In the genomic region with DNA sequence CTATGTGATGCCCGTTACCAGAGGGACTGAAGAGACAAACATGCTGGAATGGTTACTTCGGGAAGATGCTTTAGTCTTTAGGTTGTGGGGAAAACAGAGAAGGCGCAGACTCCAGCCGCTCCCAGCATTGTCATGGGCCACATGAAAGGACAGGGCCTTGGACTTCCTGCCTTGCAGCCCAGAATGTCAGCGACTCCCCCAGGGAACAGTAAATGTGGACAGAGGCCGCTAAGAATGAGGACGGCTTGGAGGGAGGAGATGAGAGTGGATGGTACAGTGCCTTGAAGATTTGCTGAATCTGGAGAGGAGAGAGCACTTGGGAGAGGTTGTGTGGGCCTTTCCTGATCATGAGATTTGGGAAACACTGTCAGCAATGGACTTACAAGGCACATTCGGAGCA, we compare ENCODE assay signal across 19 mouse cellular contexts.
DNase-seq lines count a peak whose midpoint lies in the region; ATAC-seq and TF ChIP-seq lines count a peak whose summit lies in the region.
"Had no signal": no experiment of that assay in that cellular context is flagged by ENCODE, and none has a peak within 500 bp of the region (broad histone marks: within the 10 kb centered on the region; RNA-seq: fewer than 3 reads in every experiment).

No protein-coding gene starts in this region.

- ATAC-seq in heart, embryonic 16.5 days (replicated peaks; ENCODE audit: extremely low read depth, insufficient read depth, low FRiP score): no peak; the same call in 1 of the 2 replicates
- no peak for ATAC-seq in stomach, embryonic 16.5 days (ENCODE audit: insufficient read depth, low FRiP score)
- ATAC-seq: lung, postnatal 0 days had no signal

- peak; percentile 14 for DNase-seq in gastrocnemius, adult 2 months
- no peak for DNase-seq in gastrocnemius, adult 8-10 months (ENCODE audit: low spot score in 2 of 2)
- no peak for DNase-seq in heart, postnatal 4 days
- DNase-seq in kidney, postnatal 14 days: peak; percentile 11
- DNase-seq in kidney, adult 8-10 months: no peak
- no peak for DNase-seq in left cerebral cortex, adult 8-10 months (ENCODE audit: low spot score in 2 of 2)
- DNase-seq: adrenal gland, postnatal 10 days; cerebellum, adult 8-10 months; cerebellum, postnatal 36 days; embryo, embryonic 11 days; right cerebral cortex, postnatal 4 days had no signal

- H3K4me2 ChIP-seq in heart, embryonic 16.5 days (ENCODE audit: low read depth, low read length): no peak overlapping the region
- no peak overlapping the region for H3K4me2 ChIP-seq in stomach, embryonic 16.5 days (ENCODE audit: low read depth, low read length)
- H3K4me2 ChIP-seq: embryonic facial prominence, embryonic 13.5 days; forebrain, embryonic 12.5 days; hindbrain, embryonic 15.5 days had no signal

- no peaks in the 10 kb centered on the region for H3K4me1 ChIP-seq in heart, embryonic 16.5 days (ENCODE audit: control insufficient read depth, insufficient read depth, low read length)
- peaks cover 14% of the 10 kb centered on the region for H3K4me1 ChIP-seq in stomach, embryonic 16.5 days (ENCODE audit: control insufficient read depth, insufficient read depth, low read length)
- H3K4me1 ChIP-seq: hindbrain, embryonic 15.5 days had no signal

- intact Hi-C loops in gastrocnemius, adult 2 months (cut with DNase I): no loop called here

- WGBS in heart, embryonic 16.5 days: 66% methylated on average over 8 of the region's 8 CpGs
- 65% methylated on average over 8 of the region's 8 CpGs for WGBS in stomach, embryonic 16.5 days

- no peak overlapping the region for H3K27ac ChIP-seq in gastrocnemius, adult 2 months
- H3K27ac ChIP-seq in heart, embryonic 16.5 days (ENCODE audit: low read length): peak overlapping the region; percentile 19
- peak overlapping the region; percentile 85 for H3K27ac ChIP-seq in stomach, embryonic 16.5 days (ENCODE audit: low read length)
- H3K27ac ChIP-seq: embryonic facial prominence, embryonic 13.5 days; forebrain, embryonic 12.5 days; hindbrain, embryonic 15.5 days; macrophage had no signal

- TF ChIP-seq CTCF in gastrocnemius, adult 2 months (IDR thresholded peaks at IDR 0.05): no peak

- H3K4me3 ChIP-seq in gastrocnemius, adult 2 months: no peak overlapping the region
- no peak overlapping the region for H3K4me3 ChIP-seq in heart, embryonic 16.5 days (ENCODE audit: low read length)
- no peak overlapping the region for H3K4me3 ChIP-seq in stomach, embryonic 16.5 days (replicated peaks; ENCODE audit: low read length)
- H3K4me3 ChIP-seq: embryonic facial prominence, embryonic 13.5 days; erythroblast, embryonic 14.5 days; forebrain, embryonic 12.5 days; hindbrain, embryonic 15.5 days had no signal

- H3K27me3 ChIP-seq in heart, embryonic 16.5 days (ENCODE audit: control insufficient read depth, insufficient read depth, low read length): no peaks in the 10 kb centered on the region
- no peaks in the 10 kb centered on the region for H3K27me3 ChIP-seq in stomach, embryonic 16.5 days (ENCODE audit: control insufficient read depth, insufficient read depth, low read length)
- H3K27me3 ChIP-seq: embryonic facial prominence, embryonic 13.5 days; forebrain, embryonic 12.5 days; hindbrain, embryonic 15.5 days had no signal

- no peaks in the 10 kb centered on the region for H3K9me3 ChIP-seq in heart, embryonic 16.5 days (replicated peaks; ENCODE audit: control insufficient read depth, low read length)
- H3K9me3 ChIP-seq in stomach, embryonic 16.5 days (replicated peaks; ENCODE audit: control insufficient read depth, low read length): no peaks in the 10 kb centered on the region
- H3K9me3 ChIP-seq: embryonic facial prominence, embryonic 13.5 days; forebrain, embryonic 12.5 days; hindbrain, embryonic 15.5 days had no signal

- no peak overlapping the region for H3K9ac ChIP-seq in heart, embryonic 16.5 days (ENCODE audit: low read length)
- H3K9ac ChIP-seq in stomach, embryonic 16.5 days (ENCODE audit: low read length): peak overlapping the region; percentile 31
- H3K9ac ChIP-seq: embryonic facial prominence, embryonic 13.5 days; forebrain, embryonic 12.5 days; hindbrain, embryonic 15.5 days had no signal

- H3K36me3 ChIP-seq in heart, embryonic 16.5 days (ENCODE audit: control insufficient read depth, insufficient read depth): no peaks in the 10 kb centered on the region
- H3K36me3 ChIP-seq in stomach, embryonic 16.5 days (ENCODE audit: control insufficient read depth, insufficient read depth, low read length): no peaks in the 10 kb centered on the region
- H3K36me3 ChIP-seq: embryonic facial prominence, embryonic 13.5 days; forebrain, embryonic 12.5 days; hindbrain, embryonic 15.5 days had no signal

Comparison
In these comparisons a context has a peak if more than half of its experiments do, and no peak if none do; other contexts are left out.
1. DNase-seq: peak in gastrocnemius, adult 2 months (single experiment) and kidney, postnatal 14 days (single experiment); none in gastrocnemius, adult 8-10 months (0 of 2), heart, postnatal 4 days (single experiment), kidney, adult 8-10 months (0 of 2) and left cerebral cortex, adult 8-10 months (0 of 2).